ENCODE assay signal across 20 mouse cellular contexts in the genomic region with DNA sequence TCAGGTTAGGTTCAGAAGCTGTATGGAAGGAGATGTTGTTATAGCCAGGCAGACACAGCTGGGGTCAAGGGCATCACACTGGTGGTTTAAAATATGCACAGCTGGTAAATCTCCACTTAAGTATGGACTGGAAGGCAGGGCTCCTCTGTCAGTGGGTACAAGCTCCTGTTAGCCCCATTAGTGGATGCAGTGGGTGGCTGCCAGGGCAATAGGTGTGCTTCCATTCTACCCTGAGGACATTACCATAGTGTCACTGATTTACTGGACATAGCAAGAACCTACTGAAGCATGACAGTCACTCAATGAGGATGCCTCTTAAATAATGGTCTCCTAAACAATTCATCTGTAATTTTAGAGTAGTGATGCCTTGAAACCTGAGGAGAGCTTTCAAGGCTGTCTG.
"Had no signal": no experiment of that assay in that cellular context is flagged by ENCODE, and none has a peak within 500 bp of the region (broad histone marks: within the 10 kb centered on the region; RNA-seq: fewer than 3 reads in every experiment).

No protein-coding gene starts in this region.

- H3K4me3 ChIP-seq: limb, embryonic 10.5 days; limb, embryonic 13.5 days; liver, embryonic 12.5 days; liver, embryonic 15.5 days; lung, embryonic 15.5 days; megakaryocyte, embryonic 14.5 days; midbrain, embryonic 10.5 days; midbrain, embryonic 13.5 days; myocyte; neural tube, embryonic 13.5 days; stomach, embryonic 15.5 days had no signal

- ATAC-seq: intestine, postnatal 0 days; liver, embryonic 12.5 days; midbrain, embryonic 13.5 days; midbrain, embryonic 16.5 days had no signal

- DNase-seq: liver; lung, adult 18-20 months; lung, postnatal 10 days; lung, postnatal 36 days; right cerebral cortex, postnatal 25 days; spleen, adult 18-20 months; thymus, postnatal 25 days had no signal

- H3K9me3 ChIP-seq: limb, embryonic 10.5 days; limb, embryonic 13.5 days; liver, embryonic 12.5 days; liver, embryonic 15.5 days; lung, embryonic 15.5 days; megakaryocyte, embryonic 14.5 days; midbrain, embryonic 10.5 days; midbrain, embryonic 13.5 days; neural tube, embryonic 13.5 days; stomach, embryonic 15.5 days had no signal

- H3K4me2 ChIP-seq: limb, embryonic 13.5 days; liver, embryonic 12.5 days; liver, embryonic 15.5 days; lung, embryonic 15.5 days; midbrain, embryonic 13.5 days; neural tube, embryonic 13.5 days; stomach, embryonic 15.5 days had no signal

- H3K27ac ChIP-seq: limb, embryonic 10.5 days; limb, embryonic 13.5 days; liver, embryonic 12.5 days; liver, embryonic 15.5 days; lung, embryonic 15.5 days; midbrain, embryonic 10.5 days; midbrain, embryonic 13.5 days; neural tube, embryonic 13.5 days; stomach, embryonic 15.5 days had no signal

- H3K27me3 ChIP-seq: limb, embryonic 13.5 days; liver, embryonic 12.5 days; liver, embryonic 15.5 days; lung, embryonic 15.5 days; megakaryocyte, embryonic 14.5 days; midbrain, embryonic 13.5 days; neural tube, embryonic 13.5 days; stomach, embryonic 15.5 days had no signal

- H3K4me1 ChIP-seq: limb, embryonic 10.5 days; limb, embryonic 13.5 days; liver, embryonic 12.5 days; liver, embryonic 15.5 days; lung, embryonic 15.5 days; midbrain, embryonic 10.5 days; neural tube, embryonic 13.5 days; stomach, embryonic 15.5 days had no signal

- H3K9ac ChIP-seq: limb, embryonic 13.5 days; liver, embryonic 12.5 days; liver, embryonic 15.5 days; lung, embryonic 15.5 days; midbrain, embryonic 13.5 days; neural tube, embryonic 13.5 days; stomach, embryonic 15.5 days had no signal
